Mouse (Mus musculus) layer of hippocampus, adult 11-12 months (tissue): ENCODE measurements around the gene Khdrbs2.

Experiments used
- DNase-seq: peaks from one replicate; pipeline ENCODE4 v3.0.0; 2022; ENCODE audit warnings: low spot score

Khdrbs2 gene

GRCm38 (mm10) chr1:32172506-32173239, at the start of gene Khdrbs2:
TSS of gene Khdrbs2 (plus strand) at chr1:32172714.
- DNase-seq, result peak; percentile 91

- DNase-seq, result peak; percentile 55
Observed at GRCm38 (mm10) chr1:32174566-32174965, 2.1 kb downstream of the Khdrbs2 start.

GRCm38 (mm10) chr1:32199664-32200260, 27.2 kb downstream of the Khdrbs2 start:
- no peak for DNase-seq

GRCm38 (mm10) chr1:32248443-32248842, 75.9 kb downstream of the Khdrbs2 start:
- DNase-seq, result no peak

GRCm38 (mm10) chr1:32249602-32250001, 77.1 kb downstream of the Khdrbs2 start:
- no peak for DNase-seq

- DNase-seq, result no peak
Observed at GRCm38 (mm10) chr1:32250337-32250736, 77.8 kb downstream of the Khdrbs2 start.

GRCm38 (mm10) chr1:32258942-32259341, 86.4 kb downstream of the Khdrbs2 start:
- DNase-seq, result no peak

GRCm38 (mm10) chr1:32270519-32270918, 98.0 kb downstream of the Khdrbs2 start:
- no peak for DNase-seq

GRCm38 (mm10) chr1:32294702-32295101, 122.2 kb downstream of the Khdrbs2 start:
- no peak for DNase-seq

- no peak for DNase-seq
Observed at GRCm38 (mm10) chr1:32301391-32301790, 128.9 kb downstream of the Khdrbs2 start.

- no peak for DNase-seq
Observed at GRCm38 (mm10) chr1:32309074-32309473, 136.6 kb downstream of the Khdrbs2 start.

GRCm38 (mm10) chr1:32309637-32310036, 137.1 kb downstream of the Khdrbs2 start:
- DNase-seq, result no peak

- no peak for DNase-seq
Observed at GRCm38 (mm10) chr1:32339108-32339507, 166.6 kb downstream of the Khdrbs2 start.

GRCm38 (mm10) chr1:32347538-32347937, 175.0 kb downstream of the Khdrbs2 start:
- DNase-seq, result no peak

- DNase-seq, result no peak
Observed at GRCm38 (mm10) chr1:32352076-32352475, 179.6 kb downstream of the Khdrbs2 start.

- no peak for DNase-seq
Observed at GRCm38 (mm10) chr1:32363539-32363938, 191.0 kb downstream of the Khdrbs2 start.

- DNase-seq, result peak; percentile 53
Observed at GRCm38 (mm10) chr1:32397553-32397952, 225.0 kb downstream of the Khdrbs2 start.

GRCm38 (mm10) chr1:32407651-32408050, 235.1 kb downstream of the Khdrbs2 start:
- no peak for DNase-seq

GRCm38 (mm10) chr1:32428410-32428809, 255.9 kb downstream of the Khdrbs2 start:
- peak; percentile 43 for DNase-seq

GRCm38 (mm10) chr1:32429493-32429892, 257.0 kb downstream of the Khdrbs2 start:
- no peak for DNase-seq

GRCm38 (mm10) chr1:32430516-32430915, 258.0 kb downstream of the Khdrbs2 start:
- DNase-seq, result no peak

GRCm38 (mm10) chr1:32433118-32433517, 260.6 kb downstream of the Khdrbs2 start:
- DNase-seq, result no peak

GRCm38 (mm10) chr1:32443927-32444326, 271.4 kb downstream of the Khdrbs2 start:
- no peak for DNase-seq

- peak; percentile 36 for DNase-seq
Observed at GRCm38 (mm10) chr1:32463103-32463516, 290.6 kb downstream of the Khdrbs2 start.
